Mouse (Mus musculus) intestine, postnatal 0 days (tissue): ENCODE measurements at regions not wholly inside any gene's neighbourhood (a gene's known extent, or its start where the extent isn't known, plus 50 kb on each side); places are given as distances from the start of the nearest gene placed in this dataset.
"Not testable (repeated sequence)": the region's sequence is repeated elsewhere in the genome, so short reads cannot be mapped to it uniquely, and the experiment has no call there.

Source experiments
- ATAC-seq: fragments of 200-750 bp; cut with Nextera tagmentation; 2 replicates; pipeline ENCODE4 v1.8.0; 2017; ENCODE audit warnings: mild to moderate bottlenecking, moderate TSS enrichment, moderate library complexity
- H3K27ac ChIP-seq: fragments of 300-500 bp; sonication (generic); 2 replicates; pipeline ENCODE4 v1.5.1; 2014; ENCODE audit warnings: mild to moderate bottlenecking, low read depth, low read length, moderate library complexity
- H3K27me3 ChIP-seq: fragments of 300-500 bp; sonication (generic); replicated peaks from 2 replicates; pipeline ENCODE4 v1.6.1; 2014; ENCODE audit warnings: low read length, mixed read lengths; ENCODE audit not compliant: control insufficient read depth, insufficient read depth
- H3K36me3 ChIP-seq: fragments of 300-500 bp; sonication (generic); 2 replicates; pipeline ENCODE4 v1.6.1; 2014; ENCODE audit warnings: mild to moderate bottlenecking, moderate library complexity; ENCODE audit not compliant: control insufficient read depth, insufficient read depth
- H3K4me1 ChIP-seq: fragments of 300-500 bp; sonication (generic); replicated peaks from 2 replicates; pipeline ENCODE4 v1.6.1; 2014; ENCODE audit warnings: antibody characterized with exemption, low read length, mixed read lengths; ENCODE audit not compliant: control insufficient read depth, insufficient read depth
- H3K4me2 ChIP-seq: fragments of 300-500 bp; sonication (generic); replicated peaks from 2 replicates; pipeline ENCODE4 v1.6.1; 2014; ENCODE audit warnings: low read depth, mild to moderate bottlenecking, moderate library complexity
- H3K4me3 ChIP-seq: fragments of 300-500 bp; sonication (generic); 2 replicates; pipeline ENCODE4 v1.5.1; 2014; ENCODE audit warnings: low read depth, low read length
- H3K9ac ChIP-seq: fragments of 300-500 bp; sonication (generic); 2 replicates; pipeline ENCODE4 v1.6.1; 2014; ENCODE audit warnings: mild to moderate bottlenecking, low read depth, low read length
- H3K9me3 ChIP-seq: fragments of 300-500 bp; sonication (generic); 2 replicates; pipeline ENCODE4 v1.6.1; 2016; ENCODE audit warnings: mixed run types; ENCODE audit not compliant: control insufficient read depth
- CTCF ChIP-seq: sonication (generic); IDR thresholded peaks from 2 replicates; pipeline ENCODE4 v1.5.1; 2016; ENCODE audit warnings: low read depth, mild to moderate bottlenecking, control low read depth, antibody characterized with exemption, moderate library complexity
- WGBS: fragments of 180-500 bp; shearing (Covaris S2); extraction: QIAGEN DNeasy Blood & Tissue Kit; methylation state at CpG from one replicate; pipeline ENCODE4 v1.1.7; 2014; 5-methylcytosine and 5-hydroxymethylcytosine counted together

DNA sequence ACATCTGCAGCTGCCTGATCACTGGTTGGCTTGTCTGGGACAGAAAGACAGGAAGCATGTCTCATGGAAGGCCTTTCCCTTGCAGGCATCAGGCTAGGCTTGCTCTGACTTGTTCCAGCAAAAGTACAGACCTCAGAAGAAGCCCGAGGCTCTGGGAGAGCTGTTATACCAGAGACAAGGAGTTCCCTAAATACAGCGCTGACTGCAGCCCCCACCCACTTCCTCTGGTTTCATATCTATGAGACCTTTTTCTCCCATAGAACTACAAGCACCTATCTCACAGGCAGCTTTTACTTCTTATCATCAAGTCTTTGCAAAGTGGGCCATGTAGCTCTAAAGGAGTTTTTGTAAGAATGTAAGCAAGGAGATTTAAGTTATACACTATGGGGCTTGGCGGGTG is 312.2 kb upstream of the Vmn1r3 start:
- not testable (repeated sequence) for H3K9me3 ChIP-seq, H3K4me2 ChIP-seq, H3K27me3 ChIP-seq, H3K4me3 ChIP-seq, H3K4me1 ChIP-seq, ATAC-seq, H3K36me3 ChIP-seq, H3K9ac ChIP-seq, H3K27ac ChIP-seq
- no CpG with 5 or more reads among the region's 3 CpGs for WGBS

DNA sequence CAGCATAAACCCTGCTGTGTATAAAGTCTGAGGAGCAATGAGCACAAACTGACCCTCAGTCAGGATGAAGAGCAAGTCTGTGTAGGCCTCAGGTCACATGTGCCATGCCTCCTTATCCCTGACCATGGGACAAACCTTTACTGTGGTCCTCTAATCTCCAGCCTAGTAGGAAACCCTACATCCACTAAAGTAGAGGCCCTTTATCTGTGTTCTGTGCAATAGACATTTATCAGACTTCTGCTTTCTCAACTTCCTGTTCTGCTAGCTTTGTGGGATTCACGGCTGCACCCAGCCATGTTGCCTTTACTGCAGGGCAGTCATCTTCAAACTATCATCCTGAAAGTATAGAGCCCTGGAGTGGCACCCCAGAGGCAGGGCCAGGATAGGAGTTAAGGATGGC is 310.8 kb upstream of the Vmn1r3 start:
- H3K4me3 ChIP-seq, H3K27ac ChIP-seq, H3K4me1 ChIP-seq, ATAC-seq, H3K36me3 ChIP-seq, H3K9me3 ChIP-seq, H3K27me3 ChIP-seq, H3K4me2 ChIP-seq, H3K9ac ChIP-seq: not testable (repeated sequence)
- 42% methylated on average over 1 of the region's 1 CpGs for WGBS

DNA sequence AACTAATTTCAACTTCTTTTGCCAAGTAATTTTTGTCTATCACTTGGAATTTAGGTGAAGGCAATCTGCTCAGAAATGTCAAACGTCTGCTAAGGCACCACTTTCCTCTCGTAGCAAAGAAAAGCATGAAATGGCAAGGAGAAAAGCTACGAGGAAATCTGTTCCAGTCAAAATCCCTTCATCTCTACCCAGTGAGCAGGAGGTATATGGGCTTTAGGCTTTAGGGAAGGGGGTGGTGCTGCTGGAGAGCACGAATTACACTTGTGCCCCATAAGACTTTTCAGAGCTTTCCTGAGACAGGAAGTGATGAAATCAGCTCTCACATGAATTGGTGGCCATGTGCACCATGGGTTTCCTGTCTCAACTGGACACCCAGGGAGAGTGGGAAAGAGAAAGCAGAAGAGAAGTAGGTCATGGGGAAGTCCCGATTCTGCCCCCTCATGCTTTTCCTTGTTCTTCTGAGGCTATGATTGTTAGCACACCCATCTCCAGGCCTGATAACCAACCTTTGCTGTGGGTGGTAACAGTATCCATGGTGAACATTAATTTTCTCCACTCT is 309.0 kb upstream of the Vmn1r3 start:
- WGBS = no CpG with 5 or more reads among the region's 5 CpGs
- not testable (repeated sequence) for H3K4me2 ChIP-seq, H3K36me3 ChIP-seq, H3K4me3 ChIP-seq, ATAC-seq, H3K9me3 ChIP-seq, H3K9ac ChIP-seq, H3K4me1 ChIP-seq, H3K27ac ChIP-seq, H3K27me3 ChIP-seq

DNA sequence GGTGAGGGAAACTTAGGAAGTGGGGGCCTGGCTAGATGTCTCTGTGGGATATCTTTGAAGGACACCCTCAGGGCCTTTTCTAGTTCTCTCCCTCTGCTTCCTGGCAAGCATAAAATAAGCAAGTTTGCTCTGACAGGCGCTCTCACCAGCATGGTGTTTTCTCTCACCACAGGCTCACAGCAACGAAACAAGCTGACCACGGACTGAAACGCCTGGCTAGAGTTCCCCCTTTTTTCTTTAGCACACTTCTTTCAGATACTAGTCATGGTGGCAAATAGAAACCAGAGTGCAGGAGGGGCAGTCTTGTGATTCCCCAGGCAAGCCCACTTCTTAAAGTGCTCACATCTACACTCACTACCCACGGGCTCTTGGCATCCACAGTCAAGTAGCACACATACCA is 305.7 kb upstream of the Vmn1r3 start:
- H3K36me3 ChIP-seq, H3K27me3 ChIP-seq, H3K4me3 ChIP-seq, H3K9ac ChIP-seq, H3K4me1 ChIP-seq, H3K9me3 ChIP-seq, ATAC-seq, H3K4me2 ChIP-seq, H3K27ac ChIP-seq: not testable (repeated sequence)
- no CpG with 5 or more reads among the region's 5 CpGs for WGBS

DNA sequence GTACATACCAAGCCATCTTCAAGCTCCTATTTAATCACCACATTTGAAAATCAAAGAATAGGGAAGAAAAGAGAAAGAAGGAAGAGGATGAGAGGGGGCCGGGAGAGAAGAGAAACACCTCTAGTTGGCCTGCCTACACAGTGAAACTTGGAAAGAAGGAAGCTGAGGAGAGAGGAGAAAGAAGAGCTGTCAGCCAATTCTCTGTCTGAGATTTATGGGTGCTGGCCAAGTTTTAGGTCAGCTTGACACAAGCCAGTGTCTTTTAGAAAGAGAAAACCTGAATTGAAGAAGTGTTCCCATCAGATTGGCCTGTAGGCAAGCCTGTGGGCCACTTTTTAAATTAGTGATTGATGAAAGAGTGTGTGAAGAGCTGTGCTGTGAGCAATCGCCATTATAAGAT is 296.9 kb upstream of the Vmn1r3 start:
- no peak for ATAC-seq
- no peaks in the 10 kb centered on the region for H3K36me3 ChIP-seq
- H3K4me1 ChIP-seq = no peaks in the 10 kb centered on the region
- no peak overlapping the region for H3K4me2 ChIP-seq
- no peaks in the 10 kb centered on the region for H3K27me3 ChIP-seq
- H3K9ac ChIP-seq = no peak overlapping the region
- no peak overlapping the region for H3K27ac ChIP-seq
- no peak for TF ChIP-seq CTCF
- H3K4me3 ChIP-seq = no peak overlapping the region
- no peaks in the 10 kb centered on the region for H3K9me3 ChIP-seq
- WGBS = 90% methylated on average over 2 of the region's 2 CpGs

DNA sequence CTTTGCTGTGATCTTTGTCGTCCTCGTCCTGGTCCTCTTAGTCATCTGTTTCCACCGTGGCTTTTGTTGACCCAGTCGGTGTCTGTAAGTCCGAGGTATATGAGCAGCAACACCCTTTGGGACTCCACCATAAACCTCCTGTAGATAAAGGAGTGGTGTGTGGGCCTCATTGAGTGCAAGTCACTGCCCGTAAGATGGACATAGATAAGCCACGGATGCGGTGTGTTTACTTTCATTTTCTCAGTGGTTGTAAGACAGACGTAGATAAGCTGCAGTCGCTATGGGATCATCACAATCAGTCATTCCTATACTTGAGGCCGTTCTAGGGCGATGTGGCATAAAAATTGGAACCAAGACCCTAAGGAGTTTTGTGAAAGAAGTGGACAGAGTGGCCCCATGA is 271.6 kb upstream of the Vmn1r3 start:
- WGBS = 84% methylated on average over 12 of the region's 12 CpGs
- H3K27me3 ChIP-seq = no peaks in the 10 kb centered on the region
- TF ChIP-seq CTCF = no peak
- no peak for ATAC-seq
- H3K9me3 ChIP-seq = no peaks in the 10 kb centered on the region
- H3K4me1 ChIP-seq = no peaks in the 10 kb centered on the region
- H3K27ac ChIP-seq = no peak overlapping the region
- no peaks in the 10 kb centered on the region for H3K36me3 ChIP-seq
- H3K4me3 ChIP-seq = no peak overlapping the region
- no peak overlapping the region for H3K4me2 ChIP-seq
- no peak overlapping the region for H3K9ac ChIP-seq

DNA sequence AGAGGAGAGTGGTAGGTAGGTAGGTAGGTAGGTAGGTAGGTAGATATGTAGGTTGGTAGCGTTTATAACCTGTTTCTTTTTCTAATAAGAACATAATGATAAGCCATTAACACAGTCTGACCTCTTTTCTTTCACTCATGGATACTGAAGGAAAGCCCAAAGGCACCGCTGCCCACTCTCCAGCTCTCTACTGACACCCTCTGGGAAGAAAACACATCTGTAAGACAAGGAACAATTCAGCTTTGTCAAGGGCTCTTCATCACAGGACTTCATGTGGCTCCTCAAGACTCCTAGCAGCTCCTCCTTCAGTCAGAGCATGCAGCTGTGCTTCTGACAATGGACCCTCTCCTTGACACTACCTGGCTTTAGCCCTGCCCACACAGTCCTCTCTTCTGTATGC is 252.2 kb upstream of the Vmn1r3 start:
- not testable (repeated sequence) for H3K9me3 ChIP-seq, H3K4me1 ChIP-seq, ATAC-seq, H3K4me3 ChIP-seq, H3K27ac ChIP-seq, H3K36me3 ChIP-seq, H3K27me3 ChIP-seq, H3K4me2 ChIP-seq, H3K9ac ChIP-seq
- WGBS = 82% methylated on average over 2 of the region's 2 CpGs
